In the genomic region with DNA sequence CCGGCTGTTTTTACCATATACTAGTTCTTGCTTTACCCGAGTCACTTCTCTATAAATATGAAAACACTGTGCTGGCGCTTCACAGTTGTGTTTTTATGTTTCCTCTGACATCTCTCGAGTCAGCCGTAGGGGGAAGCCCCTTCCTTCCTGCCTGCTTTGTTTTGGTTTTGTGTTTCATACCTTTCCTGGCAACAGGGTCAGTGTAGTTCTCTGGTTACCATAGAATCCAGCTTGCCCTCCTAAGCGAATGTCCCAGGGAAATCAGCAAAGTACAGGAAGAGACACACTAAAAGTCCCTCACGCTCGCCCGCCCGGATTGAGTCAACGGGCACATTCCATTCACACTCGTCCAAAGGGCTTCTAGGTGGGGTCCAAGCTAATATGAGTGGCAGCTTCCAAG, we compare ENCODE assay signal across 9 mouse cellular contexts.
A peak's percentile ranks its signal among the peaks of the same experiment; 100 is the strongest.
DNase-seq lines count a peak whose midpoint lies in the region; ATAC-seq lines count a peak whose summit lies in the region.
"Had no signal": no experiment of that assay in that cellular context is flagged by ENCODE, and none has a peak within 500 bp of the region (broad histone marks: within the 10 kb centered on the region; RNA-seq: fewer than 3 reads in every experiment).

No protein-coding gene starts in this region.

- intact Hi-C loops in heart, postnatal 36 days (cut with DNase I), result no loop called here

- H3K9me3 ChIP-seq in embryonic facial prominence, embryonic 11.5 days (replicated peaks; ENCODE audit: control insufficient read depth, low read length), result no peaks in the 10 kb centered on the region
- H3K9me3 ChIP-seq: midbrain, embryonic 12.5 days had no signal

- WGBS in embryonic facial prominence, embryonic 11.5 days, result 19% methylated on average over 12 of the region's 12 CpGs

- H3K4me1 ChIP-seq in embryonic facial prominence, embryonic 11.5 days (ENCODE audit: control insufficient read depth, insufficient read depth, low read length), result no peaks in the 10 kb centered on the region
- H3K4me1 ChIP-seq: midbrain, embryonic 12.5 days had no signal

- no peaks in the 10 kb centered on the region for H3K36me3 ChIP-seq in embryonic facial prominence, embryonic 11.5 days (replicated peaks; ENCODE audit: control insufficient read depth, insufficient read depth, low read depth, low read length)
- H3K36me3 ChIP-seq: midbrain, embryonic 12.5 days had no signal

- peak; percentile 20 for DNase-seq in adrenal gland, postnatal 10 days
- no peak for DNase-seq in adrenal gland, adult 18-20 months (ENCODE audit: low spot score in 2 of 2)
- DNase-seq in embryonic facial prominence, embryonic 11.5 days (ENCODE audit: low spot score), result peak; percentile 68
- DNase-seq in heart, postnatal 36 days, result peak; percentile 26 to 43
- peak; percentile 59 to 61 for DNase-seq in kidney, postnatal 36 days
- DNase-seq in mesoderm, embryonic 11.5 days (ENCODE audit: low read depth, low spot score), result peak; percentile 62
- peak; percentile 26 for DNase-seq in yolk sac, embryonic 10.5 days (ENCODE audit: low spot score)
- DNase-seq in right cerebral cortex, postnatal 25 days, result no peak

- no peak overlapping the region for H3K27ac ChIP-seq in embryonic facial prominence, embryonic 11.5 days (replicated peaks; ENCODE audit: low read depth, low read length)
- H3K27ac ChIP-seq: midbrain, embryonic 12.5 days had no signal

- H3K4me2 ChIP-seq in embryonic facial prominence, embryonic 11.5 days (ENCODE audit: low read depth, low read length), result no peak overlapping the region
- H3K4me2 ChIP-seq: midbrain, embryonic 12.5 days had no signal

- H3K4me3 ChIP-seq in embryonic facial prominence, embryonic 11.5 days (ENCODE audit: low read depth, low read length), result no peak overlapping the region
- H3K4me3 ChIP-seq: midbrain, embryonic 12.5 days had no signal

- H3K27me3 ChIP-seq in embryonic facial prominence, embryonic 11.5 days (ENCODE audit: control insufficient read depth, insufficient read depth, low read length), result no peaks in the 10 kb centered on the region
- H3K27me3 ChIP-seq: midbrain, embryonic 12.5 days had no signal

- no peak overlapping the region for H3K9ac ChIP-seq in embryonic facial prominence, embryonic 11.5 days (replicated peaks; ENCODE audit: low read length)
- H3K9ac ChIP-seq: midbrain, embryonic 12.5 days had no signal

- ATAC-seq in embryonic facial prominence, embryonic 11.5 days (replicated peaks; ENCODE audit: insufficient number of reproducible peaks, low FRiP score, low TSS enrichment, low read depth), result peak; percentile 76

Comparison
In these comparisons a context has a peak if more than half of its experiments do, and no peak if none do; other contexts are left out.
1. DNase-seq: peak in adrenal gland, postnatal 10 days (single experiment), embryonic facial prominence, embryonic 11.5 days (single experiment), heart, postnatal 36 days (2 of 2), kidney, postnatal 36 days (2 of 2), mesoderm, embryonic 11.5 days (single experiment) and yolk sac, embryonic 10.5 days (single experiment); none in adrenal gland, adult 18-20 months (0 of 2) and right cerebral cortex, postnatal 25 days (single experiment).